Mouse (Mus musculus) urinary bladder, postnatal 4 days (tissue): Measurements from ENCODE around the gene Cenpj.

Source experiments
- DNase-seq, 2 experiments: peaks; one replicate each; pipeline ENCODE4 v3.0.0; 2021 to 2022; ENCODE audit warnings: low spot score in 2 of 2

Gene Cenpj

DNA sequence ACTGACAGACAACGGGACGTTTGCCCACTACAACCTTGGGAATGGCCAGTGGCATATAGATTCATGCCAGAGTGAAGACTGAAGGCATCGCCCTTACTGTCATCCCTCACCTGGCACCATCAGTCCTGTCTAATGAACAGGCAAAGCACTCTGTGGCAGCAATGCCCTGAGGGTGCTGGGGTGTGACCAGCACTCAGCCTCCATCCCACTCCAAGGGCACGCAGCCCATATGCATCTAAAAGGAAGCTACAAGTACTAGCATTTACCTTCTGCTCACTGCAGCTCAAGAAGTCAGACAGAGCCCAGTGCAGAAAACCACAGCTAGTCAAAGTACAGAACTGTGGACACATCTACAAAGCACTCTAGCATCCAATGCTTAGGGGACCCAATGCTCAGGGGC, 29.7 kb downstream of the Cenpj start:
- DNase-seq, result no peak

- no peak for DNase-seq
These were observed 30.3 kb downstream of the Cenpj start for GRCm38 (mm10) chr14:56544946-56545345.

DNA sequence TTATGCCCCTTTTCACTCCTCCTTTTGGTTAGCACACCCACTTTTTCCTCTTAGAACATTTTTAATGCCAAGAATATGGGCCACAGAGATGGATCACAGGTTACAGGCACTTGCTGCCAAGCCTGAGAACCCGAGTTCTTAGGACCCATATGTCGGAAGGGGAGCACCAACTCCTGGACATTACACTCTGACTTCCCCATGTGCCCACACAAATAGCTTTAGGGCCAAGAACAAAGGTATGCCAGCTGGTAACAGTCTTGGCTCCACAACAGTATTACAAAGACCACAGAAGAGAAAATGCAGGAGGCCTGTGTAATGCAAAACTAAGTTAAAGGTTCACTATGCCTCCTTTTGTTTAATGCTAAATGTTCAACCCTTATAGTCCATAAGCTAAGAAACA, 44.4 kb downstream of the Cenpj start:
- DNase-seq, result no peak

DNA sequence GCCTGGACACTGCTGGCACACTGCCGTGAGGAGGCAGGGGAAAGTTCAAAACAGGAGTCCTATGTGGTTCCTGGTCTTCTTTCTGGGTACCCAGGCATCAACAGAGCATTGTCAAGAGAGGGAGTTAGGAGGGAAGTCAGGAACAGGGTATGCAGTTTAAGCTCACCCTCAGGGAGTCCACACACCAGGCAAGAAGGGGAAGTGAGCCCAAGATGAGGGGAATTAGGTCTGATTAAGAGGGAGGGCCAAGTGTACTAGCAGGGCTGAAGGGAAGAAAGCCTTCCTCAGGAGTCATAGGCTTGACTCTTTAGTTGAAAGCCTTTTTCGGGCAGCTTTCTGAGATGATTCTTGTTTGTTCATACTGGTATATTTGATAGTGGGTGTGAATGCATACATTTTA, 60.5 kb downstream of the Cenpj start:
- DNase-seq, result no peak

DNA sequence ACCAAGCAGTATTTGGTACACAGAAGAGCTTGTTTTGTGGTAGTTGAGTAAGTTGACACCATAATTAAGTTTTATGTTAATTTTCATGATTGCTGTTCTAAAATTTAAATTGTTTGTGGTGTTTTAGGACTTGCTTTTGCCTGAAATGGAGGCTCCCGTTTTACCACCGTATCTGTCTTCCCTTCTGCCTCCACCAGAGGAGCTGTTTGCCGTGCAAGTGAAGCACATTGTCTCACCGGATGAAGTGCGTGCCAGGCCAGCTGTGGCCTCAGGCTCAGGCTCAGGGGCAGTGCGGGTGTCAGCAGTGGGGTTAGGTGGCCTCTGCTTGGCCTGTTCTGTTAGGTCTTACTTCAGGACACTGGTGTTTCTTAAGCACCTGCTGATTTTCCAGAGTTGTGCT, 63.1 kb downstream of the Cenpj start:
- DNase-seq, result no peak

GRCm38 (mm10) chr14:56506743-56507142, 68.5 kb downstream of the Cenpj start:
- no peak for DNase-seq

GRCm38 (mm10) chr14:56502407-56502806, 72.8 kb downstream of the Cenpj start:
- no peak for DNase-seq

- no peak for DNase-seq
These were observed 85.4 kb downstream of the Cenpj start for GRCm38 (mm10) chr14:56489806-56490205.
